Mouse (Mus musculus) subcutaneous adipose tissue, adult 2 months (tissue): ENCODE results near the gene Polr2b. TPM values are rescaled to one million over a fixed set of nuclear protein-coding genes. Genes with fewer than 3 reads are reported as not detected.

ENCODE experiments used
- polyA plus RNA-seq: library from polyadenylated mRNA; depleted of rRNA; stranded (reverse); fragments of >200 nt; gene quantifications from 2 replicates; pipeline ENCODE4 v1.2.3, GENCODE M21; 2012; ENCODE audit warnings: low replicate concordance; rRNA removed

Polr2b gene
- polyA plus RNA-seq, result 13.3 and 20.5 TPM in 2 replicates

DNA sequence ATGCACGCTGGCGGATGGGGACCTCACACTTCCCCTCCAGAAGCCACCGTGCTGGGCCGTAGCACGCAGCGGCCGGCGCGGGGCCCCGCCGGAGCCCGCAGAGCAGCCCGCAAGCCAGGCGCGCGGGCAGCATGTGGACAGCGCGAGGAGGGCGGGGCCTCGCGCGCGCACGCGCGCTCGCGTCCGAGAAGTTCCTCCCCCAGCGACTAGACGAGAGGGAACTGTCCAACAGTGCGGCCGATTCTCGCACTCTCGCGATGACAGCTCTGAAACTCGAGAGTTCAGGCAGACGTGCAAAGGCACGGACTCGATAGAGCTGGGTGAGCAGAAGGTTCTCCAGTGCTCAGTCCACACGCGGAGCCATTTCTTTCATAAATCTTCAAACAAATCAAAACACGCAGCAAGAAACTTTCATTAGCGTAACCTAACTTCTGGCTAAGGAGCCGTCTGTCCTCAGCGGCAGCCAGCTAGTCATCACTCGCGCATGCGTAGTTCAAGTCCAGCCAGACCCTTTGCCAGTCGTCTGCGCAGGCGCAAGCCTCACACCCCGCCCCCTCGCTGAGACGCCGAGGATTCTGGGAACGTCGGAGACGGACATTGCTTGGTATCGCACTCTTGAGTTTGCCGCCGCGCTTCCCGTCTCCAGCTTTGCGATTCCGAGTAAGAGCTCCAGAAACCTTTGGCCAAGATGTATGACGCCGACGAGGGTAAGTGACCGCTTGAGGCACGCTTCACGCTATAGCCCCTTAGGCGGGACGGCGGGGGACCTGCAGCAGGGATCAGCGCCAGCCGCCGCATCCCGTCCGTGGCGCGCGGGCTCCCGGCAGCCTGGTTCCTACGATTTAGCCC lies at the start of gene Polr2b, which contains the start of gene Noa1:
TSS of gene Polr2b (plus strand) at position 224 of the 849 bp plus-strand sequence.
TSS of gene Noa1 (minus strand) at position 161 of the 849 bp plus-strand sequence.

DNA sequence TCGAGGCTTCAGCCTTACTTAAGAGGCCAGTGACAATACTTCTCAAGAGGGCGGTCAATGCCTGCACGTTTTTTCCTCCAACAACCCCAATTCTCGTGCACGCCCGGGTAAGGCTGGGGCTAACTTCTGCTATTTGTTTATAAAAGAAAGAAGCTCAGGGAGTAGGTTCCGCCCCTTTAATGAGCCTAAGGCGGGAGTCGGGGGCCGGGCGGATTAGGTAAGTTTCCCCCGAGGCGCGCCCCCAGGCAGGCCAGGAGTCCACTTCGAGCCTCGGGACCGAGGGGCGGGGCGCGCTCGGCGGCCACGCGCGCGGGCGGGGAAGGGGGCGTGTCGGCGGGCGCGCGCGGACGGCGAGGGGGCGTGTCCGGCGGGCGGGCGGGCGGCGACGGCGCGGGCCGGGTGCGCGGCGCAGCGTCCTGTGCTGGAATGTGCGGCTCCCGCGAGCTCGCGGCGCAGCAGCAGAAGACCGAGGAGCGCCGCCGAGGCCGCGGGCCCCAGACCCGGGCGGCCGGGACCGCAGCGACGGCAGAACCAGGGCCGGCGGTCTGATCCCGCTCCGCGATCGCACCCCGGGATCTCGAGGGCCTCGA lies 44.8 kb upstream of the Polr2b start, which contains the start of gene Rest:
TSS of gene Rest (plus strand) at position 411 of the 590 bp plus-strand sequence.

Other genes with a start within 250 kb of the Polr2b start
- 11.7 and 13.6 TPM in 2 replicates for gene Hopx, start 195.0 kb upstream of the Polr2b start, polyA plus RNA-seq
- gene Spink2, start 98.7 kb upstream of the Polr2b start, polyA plus RNA-seq, result 1.3 and 6.7 TPM in 2 replicates
- 5.1 and 11.2 TPM in 2 replicates for gene Rest, start 44.7 kb upstream of the Polr2b start, polyA plus RNA-seq
- gene Noa1, start 63 bp upstream of the Polr2b start, polyA plus RNA-seq, result 13.6 and 23.7 TPM in 2 replicates
- gene Igfbp7, start 97.9 kb downstream of the Polr2b start, polyA plus RNA-seq, result 978 and 3,538 TPM in 2 replicates